Mouse (Mus musculus): ENCODE results near the gene Lfng. TPM values are rescaled to one million over a fixed set of nuclear protein-coding genes. Genes with fewer than 3 reads are reported as not detected.
A peak's percentile ranks its signal among the peaks of the same experiment; 100 is the strongest.

The Lfng gene
- polyA plus RNA-seq, 1 experiment from 2014 or later, result 7.1 TPM

DNA sequence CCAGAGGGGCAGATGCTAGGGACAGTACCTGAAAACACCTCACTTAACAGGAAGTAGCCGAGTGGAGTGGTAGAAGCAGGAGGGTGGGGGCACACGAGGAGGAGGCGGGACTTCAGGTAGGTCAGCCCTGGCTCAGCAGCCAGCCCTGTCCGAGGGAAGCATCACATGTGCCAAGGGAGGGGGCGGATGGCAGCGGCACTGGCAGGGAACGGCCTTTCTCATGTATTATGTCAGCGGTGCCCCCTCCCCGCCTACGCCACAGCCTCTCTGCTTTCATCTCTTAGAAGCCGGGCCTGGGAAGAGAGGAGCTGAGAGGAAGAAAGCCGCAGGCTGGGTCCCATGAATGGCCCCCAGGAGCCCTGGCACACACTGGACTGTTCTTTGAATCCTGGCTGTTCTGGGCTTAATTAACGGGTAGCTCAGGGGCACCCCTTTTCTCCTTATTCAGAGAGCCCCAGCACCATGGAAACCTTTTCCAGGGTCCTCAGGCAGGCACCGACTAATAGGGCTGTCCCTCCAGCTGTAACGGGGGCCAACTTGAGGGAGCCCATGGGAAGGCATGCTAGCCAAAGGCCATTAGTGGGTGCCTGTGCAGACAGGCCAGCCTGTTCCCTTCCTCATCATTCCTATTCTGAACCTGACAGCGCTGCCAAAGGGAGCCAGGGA is 52.6 kb downstream of the Lfng start:
- no peak for TF ChIP-seq CTCF (IDR thresholded peaks at IDR 0.05; ENCODE audit: low read depth)
- ATAC-seq, result no peak

DNA sequence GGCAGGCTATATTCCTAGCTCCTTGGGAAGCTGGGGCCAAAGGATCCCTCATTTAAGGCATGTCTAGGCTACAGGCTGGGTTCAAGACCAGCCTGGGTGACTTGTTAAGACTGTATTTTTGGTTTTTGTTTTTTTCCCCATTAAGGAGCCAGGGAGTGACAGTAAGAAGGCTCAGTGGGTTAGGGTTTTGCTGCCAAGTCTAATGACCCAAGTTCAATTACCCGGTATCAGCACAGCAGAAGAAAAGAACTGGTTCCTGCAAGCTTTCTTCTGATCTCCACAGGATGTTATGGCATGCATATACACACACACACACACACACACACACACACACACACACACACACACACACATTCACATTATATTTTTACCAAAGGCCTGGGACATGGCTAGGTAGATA is 53.3 kb downstream of the Lfng start:
- WGBS, result 70% methylated on average over 1 of the region's 1 CpGs

More for the DNA sequence above, 52.6 kb downstream of the Lfng start:
- 55% methylated on average over 16 of the region's 16 CpGs for WGBS
- no peak overlapping the region for H3K4me2 ChIP-seq (replicated peaks; ENCODE audit: low read depth)
- no peak overlapping the region for H3K27ac ChIP-seq (ENCODE audit: low read depth, low read length)
- H3K36me3 ChIP-seq (ENCODE audit: control insufficient read depth, insufficient read depth), result no peaks in the 10 kb centered on the region
- H3K4me3 ChIP-seq (ENCODE audit: low read depth, low read length), result no peak overlapping the region
- H3K9ac ChIP-seq (ENCODE audit: low read depth, low read length), result no peak overlapping the region
- H3K4me1 ChIP-seq (replicated peaks; ENCODE audit: control insufficient read depth, insufficient read depth, low read length), result peaks cover 20% of the 10 kb centered on the region; the same call in 1 of the 2 replicates
- no peaks in the 10 kb centered on the region for H3K9me3 ChIP-seq (ENCODE audit: control insufficient read depth)
- H3K27me3 ChIP-seq (replicated peaks; ENCODE audit: control insufficient read depth, insufficient read depth, low read length), result no peaks in the 10 kb centered on the region

DNA sequence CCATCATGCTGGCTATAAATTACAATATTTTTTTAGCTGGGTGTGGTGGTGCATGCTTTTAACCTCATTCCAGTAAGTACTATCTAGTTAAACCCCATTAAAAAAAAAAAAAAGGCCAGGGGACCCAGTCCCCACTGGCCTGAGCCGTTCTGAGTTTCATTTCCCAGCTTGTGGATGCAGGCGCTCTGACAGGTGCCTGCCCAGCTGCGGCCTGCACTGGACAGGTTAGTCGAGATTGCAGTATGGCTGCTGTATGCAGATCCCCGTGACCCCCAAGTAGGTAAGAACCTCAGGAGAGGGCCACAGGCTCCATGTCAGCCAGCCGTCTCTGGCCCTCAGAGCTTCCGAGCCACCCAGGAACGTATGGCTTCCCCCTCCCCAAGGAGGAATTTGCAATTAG is 54.3 kb downstream of the Lfng start:
- no peak for ATAC-seq
- peaks cover 17% of the 10 kb centered on the region; the same call in 1 of the 2 replicates for H3K4me1 ChIP-seq (replicated peaks; ENCODE audit: control insufficient read depth, insufficient read depth, low read length)
- WGBS, result 54% methylated on average over 8 of the region's 8 CpGs
- H3K4me3 ChIP-seq (ENCODE audit: low read depth, low read length), result no peak overlapping the region
- H3K4me2 ChIP-seq (replicated peaks; ENCODE audit: low read depth), result no peak overlapping the region
- no peaks in the 10 kb centered on the region for H3K9me3 ChIP-seq (ENCODE audit: control insufficient read depth)
- H3K27me3 ChIP-seq (replicated peaks; ENCODE audit: control insufficient read depth, insufficient read depth, low read length), result no peaks in the 10 kb centered on the region
- no peaks in the 10 kb centered on the region for H3K36me3 ChIP-seq (ENCODE audit: control insufficient read depth, insufficient read depth)
- no peak for TF ChIP-seq CTCF (IDR thresholded peaks at IDR 0.05; ENCODE audit: low read depth)
- H3K9ac ChIP-seq (ENCODE audit: low read depth, low read length), result no peak overlapping the region
- H3K27ac ChIP-seq (ENCODE audit: low read depth, low read length), result no peak overlapping the region

More for the DNA sequence above, 53.3 kb downstream of the Lfng start:
- Histone ChIP-seq H3K4me1 (replicated peaks; ENCODE audit: control insufficient read depth, insufficient read depth, low read length) (peaks cover 17% of the 10 kb centered on the region; the same call in 1 of the 2 replicates), H3K9ac (ENCODE audit: low read depth, low read length) (no peak overlapping the region), H3K27me3 (replicated peaks; ENCODE audit: control insufficient read depth, insufficient read depth, low read length) (no peaks in the 10 kb centered on the region), H3K9me3 (ENCODE audit: control insufficient read depth) (no peaks in the 10 kb centered on the region), H3K27ac (ENCODE audit: low read depth, low read length) (no peak overlapping the region), H3K4me2 (replicated peaks; ENCODE audit: low read depth) (no peak overlapping the region), H3K4me3 (ENCODE audit: low read depth, low read length) (no peak overlapping the region), H3K36me3 (ENCODE audit: control insufficient read depth, insufficient read depth) (no peaks in the 10 kb centered on the region)
- TF ChIP-seq CTCF (IDR thresholded peaks at IDR 0.05; ENCODE audit: low read depth), result no peak
- no peak for ATAC-seq

DNA sequence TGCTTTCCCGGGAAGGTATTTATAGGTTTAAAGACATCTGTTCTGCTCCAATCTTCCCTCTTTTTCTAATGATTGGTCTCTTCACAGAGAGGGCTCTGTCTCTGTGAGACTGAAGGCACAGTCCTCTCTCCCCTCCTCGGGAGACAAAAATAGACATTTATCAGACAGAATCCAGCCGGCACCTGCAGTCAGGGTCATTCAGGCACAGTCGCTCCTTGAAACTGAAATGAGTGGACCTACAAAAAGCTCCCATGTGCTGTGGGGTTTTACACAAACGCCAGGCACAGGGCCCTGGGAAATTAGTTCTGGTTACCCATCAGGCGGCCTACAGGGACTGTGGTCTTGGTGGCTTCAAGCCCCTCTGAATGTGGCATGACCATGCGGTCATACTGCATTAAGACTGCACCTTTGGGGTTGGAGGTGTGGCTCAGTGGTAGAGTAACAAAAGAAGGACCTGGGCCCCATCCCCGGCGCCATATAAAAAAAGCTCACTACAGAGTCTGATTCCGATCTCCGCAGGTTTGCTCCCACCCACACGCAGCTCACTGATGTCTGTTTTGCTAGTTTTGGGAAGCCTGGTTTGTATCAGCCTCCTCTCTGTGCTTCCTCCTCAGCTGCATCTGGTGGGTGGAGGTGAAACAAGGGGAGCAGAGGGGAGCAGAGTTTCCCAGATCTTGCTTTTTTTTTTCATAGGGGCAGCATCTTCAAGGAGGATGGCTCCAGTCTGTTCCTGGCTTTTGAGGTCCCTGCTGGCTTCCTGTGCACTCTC is 54.9 kb downstream of the Lfng start:
- no peaks in the 10 kb centered on the region for H3K9me3 ChIP-seq (ENCODE audit: control insufficient read depth)
- H3K27ac ChIP-seq (ENCODE audit: low read depth, low read length), result no peak overlapping the region
- H3K27me3 ChIP-seq (replicated peaks; ENCODE audit: control insufficient read depth, insufficient read depth, low read length), result no peaks in the 10 kb centered on the region
- 38% methylated on average over 12 of the region's 12 CpGs for WGBS
- H3K9ac ChIP-seq (ENCODE audit: low read depth, low read length), result peak overlapping the region; percentile 11; the same call in 1 of the 2 replicates
- ATAC-seq, result no peak
- H3K4me2 ChIP-seq (replicated peaks; ENCODE audit: low read depth), result peak overlapping the region; percentile 9; the same call in 1 of the 2 replicates
- TF ChIP-seq CTCF (IDR thresholded peaks at IDR 0.05; ENCODE audit: low read depth), result no peak
- no peak overlapping the region for H3K4me3 ChIP-seq (ENCODE audit: low read depth, low read length)
- no peaks in the 10 kb centered on the region for H3K36me3 ChIP-seq (ENCODE audit: control insufficient read depth, insufficient read depth)
- peaks cover 17% of the 10 kb centered on the region; the same call in 1 of the 2 replicates for H3K4me1 ChIP-seq (replicated peaks; ENCODE audit: control insufficient read depth, insufficient read depth, low read length)

DNA sequence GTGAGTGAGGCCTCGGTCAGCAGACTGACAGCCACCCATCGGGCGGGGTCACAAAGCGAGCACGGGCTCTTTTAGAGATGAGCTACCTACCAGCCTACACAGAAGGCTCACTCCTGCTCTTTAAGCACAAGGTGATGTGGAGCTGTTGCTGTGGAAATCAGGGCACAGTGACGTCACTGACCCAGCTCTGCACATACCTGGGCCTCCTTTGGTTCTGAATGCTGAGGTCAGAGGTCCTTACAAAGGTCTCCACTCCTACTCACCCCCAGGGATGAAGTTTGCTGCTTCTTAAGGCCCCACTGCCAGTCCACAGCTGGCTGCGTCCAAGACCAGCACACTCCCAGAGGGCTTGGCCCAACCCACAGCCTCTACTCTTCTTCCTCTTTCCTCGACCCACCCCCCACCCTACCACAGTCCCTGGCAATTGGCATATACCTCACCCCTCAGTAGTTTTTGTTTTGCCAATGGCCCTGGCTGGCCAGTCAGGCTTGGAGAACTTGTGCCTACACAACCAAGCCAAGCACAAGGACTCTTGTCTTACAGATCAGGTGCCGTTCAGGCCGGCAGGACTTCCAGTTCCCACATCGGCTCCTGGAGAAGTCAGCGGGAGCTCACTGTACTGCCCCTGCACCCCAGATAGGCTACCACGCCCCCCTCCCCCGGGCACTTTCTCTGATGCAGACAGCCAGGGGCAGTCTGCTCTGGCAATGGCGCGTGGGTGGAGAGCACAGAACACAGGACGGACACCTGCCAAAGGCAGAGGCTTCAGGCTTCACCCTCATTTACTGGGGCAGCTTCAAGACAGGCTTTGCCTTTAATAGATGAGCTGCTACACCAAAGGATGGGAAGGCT is 55.8 kb downstream of the Lfng start:
- Histone ChIP-seq H3K4me1 (replicated peaks; ENCODE audit: control insufficient read depth, insufficient read depth, low read length) (peaks cover 17% of the 10 kb centered on the region; the same call in 1 of the 2 replicates), H3K27ac (ENCODE audit: low read depth, low read length) (no peak overlapping the region), H3K9ac (ENCODE audit: low read depth, low read length) (peak overlapping the region; percentile 11; the same call in 1 of the 2 replicates), H3K36me3 (ENCODE audit: control insufficient read depth, insufficient read depth) (no peaks in the 10 kb centered on the region), H3K4me3 (ENCODE audit: low read depth, low read length) (no peak overlapping the region), H3K4me2 (replicated peaks; ENCODE audit: low read depth) (peak overlapping the region; percentile 9; the same call in 1 of the 2 replicates), H3K27me3 (replicated peaks; ENCODE audit: control insufficient read depth, insufficient read depth, low read length) (no peaks in the 10 kb centered on the region), H3K9me3 (ENCODE audit: control insufficient read depth) (no peaks in the 10 kb centered on the region)
- no peak for TF ChIP-seq CTCF (IDR thresholded peaks at IDR 0.05; ENCODE audit: low read depth)
- 43% methylated on average over 17 of the region's 17 CpGs for WGBS
- ATAC-seq, result 0 out of 2 replicates have a peak, but pooled peaks have one; percentile 1

Data from intestine, postnatal 0 days (tissue).